Mouse (Mus musculus) G1E (cell line): ENCODE measurements around the gene Pstk.

ENCODE experiments used
- CTCF ChIP-seq: IDR thresholded peaks from 2 replicates; pipeline ENCODE4 v1.5.1; 2012; ENCODE audit warnings: low read depth, low read length, inconsistent platforms, mixed read lengths
- GATA1 ChIP-seq: IDR thresholded peaks from 2 replicates; pipeline ENCODE4 v1.6.1; 2012; ENCODE audit warnings: borderline replicate concordance, low read length, inconsistent platforms, mixed read lengths
- GATA2 ChIP-seq: IDR thresholded peaks from 2 replicates; pipeline ENCODE4 v1.6.1; 2012; ENCODE audit warnings: low read depth, low read length, inconsistent platforms, borderline replicate concordance
- POLR2AphosphoS5 ChIP-seq: IDR thresholded peaks from 2 replicates; pipeline ENCODE4 v1.6.1; 2012; ENCODE audit warnings: low read depth, low read length, inconsistent platforms; ENCODE audit not compliant: insufficient replicate concordance
- TAL1 ChIP-seq: conservative IDR thresholded peaks from 2 replicates; pipeline ENCODE4 v1.6.1; 2012; ENCODE audit warnings: low read depth, low read length, inconsistent platforms, mixed read lengths

- no peak for TF ChIP-seq CTCF
- TF ChIP-seq GATA1: no peak
- no peak for TF ChIP-seq GATA2
- no peak for TF ChIP-seq TAL1
- no peak for TF ChIP-seq POLR2AphosphoS5
These were observed 56.4 kb downstream of the Pstk start for GRCm38 (mm10) chr7:131427331-131427730.
